ENCODE assay signal across 28 mouse cellular contexts in genomic region chr2:171365553-171365952, GRCm38 (mm10).
A peak's percentile ranks its signal among the peaks of the same experiment; 100 is the strongest.
DNase-seq lines count a peak whose midpoint lies in the region; ATAC-seq and TF ChIP-seq lines count a peak whose summit lies in the region.
"Had no signal": no experiment of that assay in that cellular context is flagged by ENCODE, and none has a peak within 500 bp of the region (broad histone marks: within the 10 kb centered on the region; RNA-seq: fewer than 3 reads in every experiment).

No protein-coding gene starts in this region.

- no peak for TF ChIP-seq EP300 in stomach, postnatal 0 days (optimal IDR thresholded peaks at IDR 0.05)

- H3K36me3 ChIP-seq in midbrain, embryonic 12.5 days = no peaks in the 10 kb centered on the region
- no peaks in the 10 kb centered on the region for H3K36me3 ChIP-seq in midbrain, embryonic 10.5 days
- H3K36me3 ChIP-seq in stomach, postnatal 0 days (ENCODE audit: control insufficient read depth, insufficient read depth, low read length) = no peaks in the 10 kb centered on the region
- H3K36me3 ChIP-seq: embryonic facial prominence, embryonic 13.5 days; forebrain, embryonic 10.5 days; G1E; hindbrain, embryonic 13.5 days had no signal

- H3K4me1 ChIP-seq in midbrain, embryonic 12.5 days = no peaks in the 10 kb centered on the region
- H3K4me1 ChIP-seq in midbrain, embryonic 10.5 days = no peaks in the 10 kb centered on the region
- H3K4me1 ChIP-seq in stomach, postnatal 0 days (replicated peaks; ENCODE audit: control insufficient read depth, insufficient read depth) = no peaks in the 10 kb centered on the region
- H3K4me1 ChIP-seq: embryonic facial prominence, embryonic 13.5 days; forebrain, embryonic 10.5 days; hindbrain, embryonic 13.5 days had no signal

- no peak for DNase-seq in frontal cortex, adult 2 months (ENCODE audit: extremely low spot score in 1 of 2, low spot score in 1 of 2)
- no peak for DNase-seq in midbrain, embryonic 10.5 days (ENCODE audit: low spot score)
- DNase-seq in right cerebral cortex, postnatal 25 days = peak; percentile 4
- no peak for DNase-seq in right cerebral cortex, postnatal 4 days
- no peak for DNase-seq in stomach, postnatal 0 days (ENCODE audit: low spot score)
- DNase-seq in thymus, postnatal 25 days = no peak
- DNase-seq: adrenal gland, postnatal 10 days; cerebellum, adult 18-20 months; cerebellum, postnatal 10 days; forebrain, postnatal 0 days; gastrocnemius, postnatal 14 days; heart, postnatal 36 days; kidney, adult 8-10 months; liver; lung, adult 2 months; lung, postnatal 10 days; retina, postnatal 1 day; thymus, adult 18-20 months; thymus, postnatal 36 days had no signal

- H3K4me3 ChIP-seq in midbrain, embryonic 12.5 days = no peak overlapping the region
- H3K4me3 ChIP-seq in midbrain, embryonic 10.5 days = no peak overlapping the region
- no peak overlapping the region for H3K4me3 ChIP-seq in stomach, postnatal 0 days (ENCODE audit: low read depth, low read length)
- H3K4me3 ChIP-seq: embryonic facial prominence, embryonic 13.5 days; forebrain, embryonic 10.5 days; hindbrain, embryonic 13.5 days had no signal

- WGBS in midbrain, embryonic 12.5 days = 60% methylated on average over 8 of the region's 8 CpGs
- 86% methylated on average over 8 of the region's 8 CpGs for WGBS in midbrain, embryonic 10.5 days
- WGBS in stomach, postnatal 0 days = 31% methylated on average over 8 of the region's 8 CpGs

- 0 out of 2 replicates have a peak overlapping the region, but pooled peaks have one; percentile 10 for H3K4me2 ChIP-seq in midbrain, embryonic 12.5 days (replicated peaks)
- H3K4me2 ChIP-seq in stomach, postnatal 0 days (replicated peaks; ENCODE audit: low read depth) = 0 out of 2 replicates have a peak overlapping the region, but pooled peaks have one; percentile 12
- H3K4me2 ChIP-seq: embryonic facial prominence, embryonic 13.5 days; heart, embryonic 11.5 days; hindbrain, embryonic 13.5 days had no signal

- no peak overlapping the region for H3K27ac ChIP-seq in midbrain, embryonic 12.5 days (replicated peaks)
- no peak overlapping the region for H3K27ac ChIP-seq in midbrain, embryonic 10.5 days (replicated peaks)
- H3K27ac ChIP-seq in stomach, postnatal 0 days (replicated peaks) = no peak overlapping the region
- H3K27ac ChIP-seq: embryonic facial prominence, embryonic 13.5 days; forebrain, embryonic 10.5 days; hindbrain, embryonic 13.5 days; kidney, postnatal 0 days; liver, embryonic 14.5 days had no signal

- no peak overlapping the region for H3K9ac ChIP-seq in midbrain, embryonic 12.5 days (replicated peaks)
- no peak overlapping the region for H3K9ac ChIP-seq in stomach, postnatal 0 days (ENCODE audit: low read length)
- H3K9ac ChIP-seq: embryonic facial prominence, embryonic 13.5 days; forebrain, postnatal 0 days; hindbrain, embryonic 13.5 days; liver, embryonic 14.5 days had no signal

- ATAC-seq in frontal cortex, adult (ENCODE audit: low TSS enrichment) = peak; percentile 44; the same call in 1 of the 2 replicates
- no peak for ATAC-seq in midbrain, embryonic 12.5 days (ENCODE audit: low FRiP score, low read depth)
- no peak for ATAC-seq in stomach, postnatal 0 days (ENCODE audit: low FRiP score, low TSS enrichment)
- ATAC-seq: forebrain, postnatal 0 days had no signal

- 0 out of 2 replicates have a peak, but pooled peaks cover 7% of the 10 kb centered on the region for H3K9me3 ChIP-seq in midbrain, embryonic 12.5 days
- peaks cover 2% of the 10 kb centered on the region; the same call in 1 of the 2 replicates for H3K9me3 ChIP-seq in midbrain, embryonic 10.5 days (replicated peaks)
- no peaks in the 10 kb centered on the region for H3K9me3 ChIP-seq in stomach, postnatal 0 days (ENCODE audit: control insufficient read depth, low read length)

- H3K27me3 ChIP-seq in midbrain, embryonic 12.5 days = no peaks in the 10 kb centered on the region
- H3K27me3 ChIP-seq in midbrain, embryonic 10.5 days (ENCODE audit: low read depth, poor library complexity, severe bottlenecking) = no peaks in the 10 kb centered on the region
- no peaks in the 10 kb centered on the region for H3K27me3 ChIP-seq in stomach, postnatal 0 days (ENCODE audit: control insufficient read depth, insufficient read depth, low read length)
- H3K27me3 ChIP-seq: embryonic facial prominence, embryonic 13.5 days; hindbrain, embryonic 13.5 days had no signal

- TF ChIP-seq CTCF in stomach, postnatal 0 days (IDR thresholded peaks at IDR 0.05; ENCODE audit: low read depth) = no peak
